Mouse (Mus musculus) 3134 (cell line): Measurements from ENCODE around the gene Nthl1.

Source experiments
- DNase-seq: peaks from one replicate; pipeline ENCODE4 v3.0.0-alpha.2; 2011; ENCODE audit warnings: low spot score; ENCODE audit not compliant: insufficient read length; ENCODE audit errors: extremely low read depth

The Nthl1 gene

GRCm38 (mm10) chr17:24625472-24625871 lies 7.0 kb upstream of the Nthl1 start:
- DNase-seq, result no peak

GRCm38 (mm10) chr17:24628646-24629045 lies 3.8 kb upstream of the Nthl1 start:
- DNase-seq, result no peak

DNA sequence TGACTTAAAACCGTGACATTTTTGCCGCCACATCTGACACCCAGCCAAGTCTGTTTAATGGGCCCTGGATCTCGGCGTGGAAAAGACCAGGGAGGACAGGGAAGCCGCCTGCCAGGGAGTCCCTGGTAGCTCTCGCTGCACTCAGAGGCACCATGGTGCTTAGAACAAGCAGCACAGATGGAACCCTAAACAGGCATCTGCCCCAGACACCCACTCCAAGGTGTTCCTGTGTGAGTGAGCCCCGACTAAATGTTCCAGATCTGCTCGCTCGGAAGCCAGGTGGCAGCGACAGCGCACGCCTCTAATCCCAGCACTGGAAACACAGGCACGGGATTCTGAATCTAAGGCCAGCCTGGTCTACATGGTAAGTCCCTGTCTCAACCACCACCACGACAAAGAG lies 2.4 kb upstream of the Nthl1 start:
- no peak for DNase-seq

DNA sequence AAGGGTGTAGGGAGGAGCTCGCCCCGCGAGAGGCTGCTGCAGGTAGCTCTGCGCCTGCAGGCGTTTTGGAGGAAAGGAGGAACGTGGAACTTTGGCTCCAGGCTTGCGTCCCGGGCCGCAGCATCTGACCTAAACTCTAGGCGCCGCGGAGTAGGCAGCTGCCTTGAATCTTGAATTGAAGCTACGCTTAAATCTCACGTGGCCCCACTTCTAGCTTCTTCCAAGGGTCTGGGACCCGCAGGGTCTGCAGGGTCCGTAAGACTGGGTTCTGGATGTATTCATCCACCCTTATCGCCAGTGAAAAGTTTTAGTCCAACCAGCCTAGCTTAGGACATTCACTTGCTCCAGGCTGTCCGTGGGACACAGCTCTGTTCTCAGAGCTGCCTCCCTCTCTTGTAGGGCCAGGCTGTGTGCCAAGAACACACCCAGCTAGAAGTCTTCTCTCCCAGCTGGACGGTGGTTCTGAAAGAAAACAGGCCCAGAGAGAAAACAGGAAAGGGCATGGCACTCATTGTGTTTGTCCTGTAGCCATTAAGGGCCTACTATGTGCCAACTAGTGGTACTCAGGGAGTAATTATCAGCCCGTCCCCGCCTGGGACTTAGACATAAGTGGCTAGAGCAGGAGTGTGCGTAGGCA lies 451 bp downstream of the Nthl1 start:
- DNase-seq, result no peak

- DNase-seq, result no peak
Observed at GRCm38 (mm10) chr17:24633831-24634230, 1.4 kb downstream of the Nthl1 start.

GRCm38 (mm10) chr17:24635024-24635423 lies 2.5 kb downstream of the Nthl1 start:
- DNase-seq, result no peak

GRCm38 (mm10) chr17:24635694-24636093 lies 3.2 kb downstream of the Nthl1 start:
- DNase-seq, result no peak

DNA sequence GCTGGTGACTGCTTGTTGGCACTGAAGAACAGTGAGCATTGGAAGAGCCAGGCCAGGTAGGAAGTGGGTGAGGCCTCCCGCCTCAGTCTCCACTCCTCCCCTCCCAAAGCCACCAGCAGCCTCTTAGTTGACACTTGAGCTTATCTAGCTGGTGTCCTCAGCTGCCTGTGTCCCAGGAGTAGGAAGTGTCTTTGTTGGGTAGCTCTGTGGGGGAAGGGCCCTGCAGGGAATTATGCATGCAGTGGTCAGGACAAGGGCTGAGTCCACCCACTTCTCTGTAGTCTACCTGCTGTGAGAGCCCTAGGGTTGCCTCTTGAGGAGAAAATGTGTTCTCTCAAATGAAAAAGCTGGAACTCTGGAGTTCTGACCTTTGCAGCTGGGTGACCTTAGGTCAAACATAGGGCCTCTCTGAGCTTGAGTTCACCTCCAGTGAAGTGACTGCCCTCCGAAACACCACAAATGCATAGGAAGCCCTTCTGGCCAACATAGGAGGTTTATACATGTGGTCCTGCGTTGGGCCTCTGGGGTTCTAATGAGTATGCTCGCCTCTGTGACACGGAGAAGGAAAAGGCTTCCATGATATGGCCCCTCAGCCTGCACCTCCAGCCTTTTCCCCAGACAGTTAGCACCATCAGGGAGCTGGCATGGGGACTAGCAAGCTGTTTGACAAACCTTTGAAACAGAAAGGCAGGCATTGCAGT lies 4.5 kb downstream of the Nthl1 start:
- no peak for DNase-seq

DNA sequence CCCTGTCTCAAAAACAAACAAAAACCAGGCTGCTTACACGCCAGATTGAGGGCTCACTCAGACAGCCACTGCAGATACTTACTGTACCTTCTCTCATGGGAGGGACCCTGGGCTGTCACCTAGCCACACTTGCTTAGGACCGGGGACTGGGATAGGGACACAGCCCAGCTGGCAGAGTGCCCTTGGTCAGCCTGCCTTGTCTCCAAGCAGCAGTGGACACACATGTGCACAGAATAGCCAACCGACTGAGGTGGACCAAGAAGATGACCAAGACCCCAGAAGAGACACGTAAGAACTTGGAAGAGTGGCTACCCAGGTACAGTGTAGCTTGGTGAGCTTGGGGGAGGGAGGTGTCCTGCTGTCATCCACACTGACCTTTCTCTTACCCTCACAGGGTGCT lies 5.7 kb downstream of the Nthl1 start:
- DNase-seq, result no peak

DNA sequence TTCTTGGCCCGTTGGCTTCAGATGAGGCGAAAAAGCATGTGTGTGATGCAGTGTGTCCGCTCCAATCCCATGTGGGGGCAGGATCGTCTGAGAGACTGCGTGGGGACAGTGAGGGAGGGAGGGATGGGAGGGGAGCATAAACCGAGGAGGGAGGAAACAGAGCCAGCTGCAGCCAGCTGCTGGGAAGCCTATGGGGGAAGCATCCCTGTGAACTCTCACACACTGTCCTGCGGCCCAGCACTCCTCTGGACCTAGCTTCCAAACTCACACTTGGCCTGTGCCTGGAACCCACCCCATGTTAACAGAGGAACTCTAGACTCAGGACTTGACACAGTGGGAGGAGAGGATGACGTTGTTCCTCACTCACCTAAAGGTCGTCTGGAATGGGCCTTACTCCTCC lies 6.4 kb downstream of the Nthl1 start:
- DNase-seq, result no peak

DNA sequence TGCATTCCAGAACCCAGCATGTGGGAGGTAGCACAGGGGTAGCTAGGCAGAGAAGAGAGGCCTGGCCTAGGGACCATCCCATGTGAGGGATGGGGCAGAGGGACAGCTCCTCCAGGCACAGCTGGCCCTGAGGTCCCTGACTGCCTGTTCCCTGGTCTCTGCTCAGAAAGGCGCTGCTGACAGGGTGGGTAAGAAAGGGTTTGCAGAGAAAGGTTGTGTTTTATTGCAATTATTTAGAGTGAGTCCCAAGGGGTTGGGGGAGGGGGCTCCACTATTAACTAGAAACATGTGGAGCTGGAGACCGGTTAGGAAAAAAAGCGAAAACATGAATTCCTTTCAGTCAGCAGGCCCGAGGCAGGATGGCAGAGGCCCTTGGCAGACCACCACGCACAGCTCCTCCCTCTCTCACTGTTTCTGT lies 7.1 kb downstream of the Nthl1 start:
- no peak for DNase-seq

DNA sequence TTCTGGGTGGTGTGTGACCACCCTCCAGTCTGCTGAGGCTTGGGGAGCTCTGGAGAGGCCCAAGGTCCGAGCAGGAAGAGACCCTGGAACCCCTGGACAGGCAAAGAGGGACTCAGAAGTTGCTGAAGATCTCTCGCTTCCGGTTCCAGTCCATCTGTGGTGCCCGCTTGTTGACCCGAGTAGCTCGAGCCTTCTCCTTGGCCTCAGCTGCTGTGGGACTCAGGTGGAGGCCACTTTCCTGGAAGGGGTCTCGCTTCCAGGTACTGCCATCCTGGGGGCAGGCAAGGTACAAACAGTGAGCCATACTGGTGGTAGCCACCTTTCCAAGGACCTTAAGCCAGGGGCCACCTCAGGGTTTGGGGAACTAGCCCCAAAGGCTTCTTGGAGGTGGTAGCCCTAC lies 7.6 kb downstream of the Nthl1 start:
- no peak for DNase-seq

GRCm38 (mm10) chr17:24640581-24640980 lies 8.1 kb downstream of the Nthl1 start:
- no peak for DNase-seq

DNA sequence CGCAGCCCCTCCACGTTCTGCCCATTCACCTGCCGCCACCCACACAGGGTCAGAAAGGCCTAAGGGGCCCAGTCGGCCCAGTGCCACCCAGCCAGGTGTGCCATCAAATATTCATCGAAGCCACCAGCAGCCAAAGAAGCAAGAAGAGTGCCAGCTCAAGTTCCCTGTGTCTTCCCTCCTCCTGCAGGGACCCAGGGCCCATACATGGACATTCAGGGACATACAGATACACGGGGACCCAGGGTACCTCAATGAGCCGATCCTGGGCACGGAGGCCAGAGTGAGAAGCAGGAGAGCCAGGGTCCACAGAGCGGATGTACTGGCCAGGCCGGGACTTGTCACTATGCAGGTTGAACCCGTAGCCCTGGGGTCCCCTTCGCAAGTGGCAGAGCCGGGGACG lies 9.5 kb downstream of the Nthl1 start:
- DNase-seq, result no peak

GRCm38 (mm10) chr17:24642791-24643343 lies 10.4 kb downstream of the Nthl1 start:
- no peak for DNase-seq

- no peak for DNase-seq
Observed at GRCm38 (mm10) chr17:24644030-24644715, 11.7 kb downstream of the Nthl1 start.

- no peak for DNase-seq
Observed at GRCm38 (mm10) chr17:24644875-24645721, 12.6 kb downstream of the Nthl1 start.

DNA sequence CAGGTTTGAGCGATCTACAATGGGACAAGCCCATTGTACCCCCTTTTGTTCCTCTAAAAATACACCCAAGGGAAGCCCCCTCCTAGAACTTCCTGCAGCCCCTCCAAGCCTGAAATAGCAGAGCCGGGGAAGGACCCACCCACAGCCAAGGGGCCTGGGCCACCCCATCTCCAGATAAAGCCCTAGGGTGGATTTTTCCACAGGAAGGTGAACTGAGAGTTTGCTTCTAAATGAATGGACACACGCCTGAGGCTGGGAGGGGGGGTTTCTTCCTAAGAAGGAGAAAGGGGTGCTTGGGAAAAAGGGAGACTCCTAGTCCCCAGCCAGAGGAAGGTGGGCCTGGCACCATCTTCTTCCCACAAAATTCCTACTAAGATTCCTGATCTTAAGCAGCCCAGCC lies 13.4 kb downstream of the Nthl1 start:
- no peak for DNase-seq

GRCm38 (mm10) chr17:24646381-24646780 lies 13.9 kb downstream of the Nthl1 start:
- DNase-seq, result no peak

GRCm38 (mm10) chr17:24647493-24647892 lies 15.0 kb downstream of the Nthl1 start:
- no peak for DNase-seq
